Mouse (Mus musculus): ENCODE measurements around the gene Krt222. TPM values are rescaled to one million over a fixed set of nuclear protein-coding genes. Genes with fewer than 3 reads are reported as not detected.

Krt222 gene
- polyA plus RNA-seq, 1 experiment: 0.20 TPM

GRCm38 (mm10) chr11:99208105-99208669 lies 35.7 kb downstream of the Krt222 start:
- no peaks in the 10 kb centered on the region for H3K4me1 ChIP-seq (ENCODE audit: control insufficient read depth, insufficient read depth, insufficient read length, low read length)
- 78% methylated on average over 8 of the region's 8 CpGs for WGBS
- no peak overlapping the region for H3K4me3 ChIP-seq (ENCODE audit: low read depth, low read length)
- peaks cover 29% of the 10 kb centered on the region for H3K36me3 ChIP-seq (ENCODE audit: control insufficient read depth, insufficient read depth, low read length)
- TF ChIP-seq CTCF (IDR thresholded peaks at IDR 0.05; ENCODE audit: extremely low read depth, insufficient read length, insufficient replicate concordance, low read depth, low read length) (no peak), POLR2A (IDR thresholded peaks at IDR 0.05; ENCODE audit: low read depth, low read length) (no peak)
- H3K27ac ChIP-seq (ENCODE audit: insufficient read depth, low read depth, low read length): no peak overlapping the region
- no peaks in the 10 kb centered on the region for H3K27me3 ChIP-seq (ENCODE audit: control insufficient read depth, insufficient read depth, low read length)

GRCm38 (mm10) chr11:99207449-99207848 lies 36.4 kb downstream of the Krt222 start:
- H3K4me3 ChIP-seq (ENCODE audit: low read depth, low read length): no peak overlapping the region
- TF ChIP-seq CTCF (IDR thresholded peaks at IDR 0.05; ENCODE audit: extremely low read depth, insufficient read length, insufficient replicate concordance, low read depth, low read length) (no peak), POLR2A (IDR thresholded peaks at IDR 0.05; ENCODE audit: low read depth, low read length) (no peak)
- 29% methylated on average over 2 of the region's 2 CpGs for WGBS

DNA sequence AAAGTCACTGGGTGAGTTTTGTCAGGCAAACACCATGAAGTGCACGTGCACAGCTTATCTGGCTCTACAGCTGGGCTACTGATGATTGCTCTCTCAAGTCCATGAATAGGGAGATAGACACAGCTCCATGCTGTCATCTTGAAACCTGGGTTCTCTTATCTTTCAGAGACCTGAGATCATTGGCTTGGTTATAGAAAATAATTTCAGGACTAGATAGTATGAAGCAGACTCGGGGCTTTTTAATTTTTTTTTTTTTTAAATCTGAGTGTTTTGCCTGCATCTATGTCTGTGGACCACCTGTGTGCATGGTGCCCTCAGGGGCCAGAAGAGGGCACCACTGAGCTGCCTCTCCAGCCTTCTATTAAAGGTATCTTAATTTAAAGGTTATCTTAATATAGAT lies 36.9 kb downstream of the Krt222 start:
- 8% methylated on average over 2 of the region's 2 CpGs for WGBS
- H3K36me3 ChIP-seq (ENCODE audit: control insufficient read depth, insufficient read depth, low read length): peaks cover 18% of the 10 kb centered on the region
- TF ChIP-seq CTCF (IDR thresholded peaks at IDR 0.05; ENCODE audit: extremely low read depth, insufficient read length, insufficient replicate concordance, low read depth, low read length) (peak; percentile 63; the same call in 1 of the 2 replicates), POLR2A (IDR thresholded peaks at IDR 0.05; ENCODE audit: low read depth, low read length) (no peak)
- H3K4me1 ChIP-seq (ENCODE audit: control insufficient read depth, insufficient read depth, insufficient read length, low read length): no peaks in the 10 kb centered on the region
- H3K27ac ChIP-seq (ENCODE audit: insufficient read depth, low read depth, low read length): no peak overlapping the region
- no peaks in the 10 kb centered on the region for H3K27me3 ChIP-seq (ENCODE audit: control insufficient read depth, insufficient read depth, low read length)
- no peak overlapping the region for H3K4me3 ChIP-seq (ENCODE audit: low read depth, low read length)

More at GRCm38 (mm10) chr11:99207449-99207848, 36.4 kb downstream of the Krt222 start:
- H3K27me3 ChIP-seq (ENCODE audit: control insufficient read depth, insufficient read depth, low read length): no peaks in the 10 kb centered on the region
- no peaks in the 10 kb centered on the region for H3K4me1 ChIP-seq (ENCODE audit: control insufficient read depth, insufficient read depth, insufficient read length, low read length)
- H3K36me3 ChIP-seq (ENCODE audit: control insufficient read depth, insufficient read depth, low read length): peaks cover 23% of the 10 kb centered on the region
- no peak overlapping the region for H3K27ac ChIP-seq (ENCODE audit: insufficient read depth, low read depth, low read length)

- H3K4me3 ChIP-seq (ENCODE audit: low read depth, low read length): no peak overlapping the region
- WGBS: 17% methylated on average over 14 of the region's 14 CpGs
- no peak for TF ChIP-seq POLR2A (IDR thresholded peaks at IDR 0.05; ENCODE audit: low read depth, low read length)
- TF ChIP-seq CTCF (IDR thresholded peaks at IDR 0.05; ENCODE audit: extremely low read depth, insufficient read length, insufficient replicate concordance, low read depth, low read length): peak; percentile 79
- no peaks in the 10 kb centered on the region for H3K4me1 ChIP-seq (ENCODE audit: control insufficient read depth, insufficient read depth, insufficient read length, low read length)
- no peaks in the 10 kb centered on the region for H3K27me3 ChIP-seq (ENCODE audit: control insufficient read depth, insufficient read depth, low read length)
- H3K36me3 ChIP-seq (ENCODE audit: control insufficient read depth, insufficient read depth, low read length): no peaks in the 10 kb centered on the region
- no peak overlapping the region for H3K27ac ChIP-seq (ENCODE audit: insufficient read depth, low read depth, low read length)
Observed at GRCm38 (mm10) chr11:99189154-99189582, 54.7 kb downstream of the Krt222 start.

DNA sequence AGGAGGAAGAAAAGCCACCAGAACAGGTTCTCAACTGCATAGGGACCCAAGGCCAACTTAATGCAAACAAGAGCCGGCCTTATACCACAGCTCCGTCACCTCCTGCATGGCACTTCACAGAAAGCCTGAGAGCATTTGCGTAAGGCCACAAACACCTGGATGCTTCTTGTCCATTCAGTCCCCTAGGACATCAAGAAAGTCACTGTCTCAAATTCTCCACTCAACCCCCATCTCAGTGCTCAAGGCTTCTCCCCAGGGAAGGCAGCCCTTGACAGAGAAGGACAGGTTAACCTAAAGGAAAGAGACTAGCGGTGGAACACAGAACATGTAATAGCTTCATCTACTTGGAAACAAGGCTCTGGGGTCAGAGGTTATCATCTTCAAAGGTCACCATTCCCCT lies 56.5 kb downstream of the Krt222 start:
- Histone ChIP-seq H3K36me3 (ENCODE audit: control insufficient read depth, insufficient read depth, low read length) (no peaks in the 10 kb centered on the region), H3K27ac (ENCODE audit: insufficient read depth, low read depth, low read length) (no peak overlapping the region), H3K27me3 (ENCODE audit: control insufficient read depth, insufficient read depth, low read length) (no peaks in the 10 kb centered on the region), H3K4me3 (ENCODE audit: low read depth, low read length) (no peak overlapping the region), H3K4me1 (ENCODE audit: control insufficient read depth, insufficient read depth, insufficient read length, low read length) (no peaks in the 10 kb centered on the region)
- 68% methylated on average over 4 of the region's 4 CpGs for WGBS
- TF ChIP-seq CTCF (IDR thresholded peaks at IDR 0.05; ENCODE audit: extremely low read depth, insufficient read length, insufficient replicate concordance, low read depth, low read length) (no peak), POLR2A (IDR thresholded peaks at IDR 0.05; ENCODE audit: low read depth, low read length) (no peak)

- WGBS: 69% methylated on average over 2 of the region's 2 CpGs
- TF ChIP-seq POLR2A (IDR thresholded peaks at IDR 0.05; ENCODE audit: low read depth, low read length) (no peak), CTCF (IDR thresholded peaks at IDR 0.05; ENCODE audit: extremely low read depth, insufficient read length, insufficient replicate concordance, low read depth, low read length) (no peak)
- Histone ChIP-seq H3K4me1 (ENCODE audit: control insufficient read depth, insufficient read depth, insufficient read length, low read length) (no peaks in the 10 kb centered on the region), H3K27ac (ENCODE audit: insufficient read depth, low read depth, low read length) (no peak overlapping the region), H3K36me3 (ENCODE audit: control insufficient read depth, insufficient read depth, low read length) (no peaks in the 10 kb centered on the region), H3K4me3 (ENCODE audit: low read depth, low read length) (no peak overlapping the region), H3K27me3 (ENCODE audit: control insufficient read depth, insufficient read depth, low read length) (no peaks in the 10 kb centered on the region)
Observed at GRCm38 (mm10) chr11:99186836-99187235, 57.0 kb downstream of the Krt222 start.

Other genes starting within 250 kb of the Krt222 start
- gene Top2a, start 219.9 kb downstream of the Krt222 start, polyA plus RNA-seq (2012; rRNA removed): 1.7 and 5.8 TPM in 2 replicates
- gene Igfbp4, start 202.8 kb downstream of the Krt222 start, polyA plus RNA-seq (2012; rRNA removed): 71.6 and 78.1 TPM in 2 replicates
- 4.8 and 47.8 TPM in 2 replicates for gene Tns4, start 154.8 kb downstream of the Krt222 start, polyA plus RNA-seq (2012; rRNA removed)
- 2.5 and 4.1 TPM in 2 replicates for gene Ccr7, start 89.0 kb downstream of the Krt222 start, polyA plus RNA-seq (2012; rRNA removed)
- gene Smarce1, start 13.1 kb downstream of the Krt222 start, polyA plus RNA-seq (2012; rRNA removed): 4.0 and 6.9 TPM in 2 replicates
- not detected in 2 replicates for gene Krt24, start 41.2 kb upstream of the Krt222 start, polyA plus RNA-seq (2012; rRNA removed)
- gene Krt25, start 78.9 kb upstream of the Krt222 start, polyA plus RNA-seq (2012; rRNA removed): not detected in 2 replicates
- gene Krt26, start 93.9 kb upstream of the Krt222 start, polyA plus RNA-seq (2012; rRNA removed): not detected in 2 replicates
- not detected in 2 replicates for gene Krt27, start 107.0 kb upstream of the Krt222 start, polyA plus RNA-seq (2012; rRNA removed)
- gene Krt28, start 130.8 kb upstream of the Krt222 start, polyA plus RNA-seq (2012; rRNA removed): not detected in 2 replicates
- 0.15 and 0.18 TPM in 2 replicates for gene Krt10, start 145.3 kb upstream of the Krt222 start, polyA plus RNA-seq (2012; rRNA removed)
- 0.48 and 9.5 TPM in 2 replicates for gene Krt12, start 178.2 kb upstream of the Krt222 start, polyA plus RNA-seq (2012; rRNA removed)
- 292 and 951 TPM in 2 replicates for gene Krt20, start 194.1 kb upstream of the Krt222 start, polyA plus RNA-seq (2012; rRNA removed)
- gene Krt23, start 249.1 kb upstream of the Krt222 start, polyA plus RNA-seq (2012; rRNA removed): 4.4 and 7.4 TPM in 2 replicates

All from small intestine, adult 2 months (tissue).